Mouse (Mus musculus): ENCODE results near the gene Tekt5.

- TF ChIP-seq EP300 (IDR thresholded peaks at IDR 0.05; ENCODE audit: insufficient read depth, low read depth, low read length) (no peak), CTCF (IDR thresholded peaks at IDR 0.05) (no peak), POLR2A (IDR thresholded peaks at IDR 0.05; ENCODE audit: insufficient read depth, low read depth, low read length) (no peak)
Observed at GRCm38 (mm10) chr16:10311989-10312388, 83.3 kb downstream of the Tekt5 start.

Measured in heart, adult 2 months (tissue).